Mouse (Mus musculus) liver, embryonic 11.5 days (tissue): Measurements from ENCODE around the gene Ripor2. TPM values are rescaled to one million over a fixed set of nuclear protein-coding genes. Genes with fewer than 3 reads are reported as not detected.

Experiments
- ATAC-seq: fragments of 200-750 bp; cut with Nextera tagmentation; replicated peaks from 2 replicates; pipeline ENCODE4 v1.8.0; 2017; ENCODE audit warnings: moderate number of reproducible peaks, mild to moderate bottlenecking, moderate TSS enrichment, moderate library complexity; ENCODE audit not compliant: low FRiP score
- DNase-seq: peaks from one replicate; pipeline ENCODE4 v3.0.0-alpha.2; 2017; ENCODE audit warnings: low spot score
- H3K27ac ChIP-seq: fragments of 300-500 bp; sonication (generic); 2 replicates; pipeline ENCODE4 v1.5.1; 2014; ENCODE audit warnings: mild to moderate bottlenecking, low read depth, low read length, control low read depth
- H3K27me3 ChIP-seq: fragments of 300-500 bp; sonication (generic); replicated peaks from 2 replicates; pipeline ENCODE4 v1.6.1; 2014; ENCODE audit warnings: low read length, mixed read lengths; ENCODE audit not compliant: control insufficient read depth, insufficient read depth
- H3K36me3 ChIP-seq: fragments of 300-500 bp; sonication (generic); 2 replicates; pipeline ENCODE4 v1.6.1; 2014; ENCODE audit warnings: mild to moderate bottlenecking, low read length, moderate library complexity, mixed read lengths; ENCODE audit not compliant: control insufficient read depth, insufficient read depth
- H3K4me1 ChIP-seq: fragments of 300-500 bp; sonication (generic); replicated peaks from 2 replicates; pipeline ENCODE4 v1.6.1; 2014; ENCODE audit warnings: low read length, mixed read lengths; ENCODE audit not compliant: control insufficient read depth, insufficient read depth
- H3K4me2 ChIP-seq: fragments of 300-500 bp; sonication (generic); 2 replicates; pipeline ENCODE4 v1.6.1; 2014; ENCODE audit warnings: mild to moderate bottlenecking, control low read depth, moderate library complexity
- H3K4me3 ChIP-seq: fragments of 300-500 bp; sonication (generic); 2 replicates; pipeline ENCODE4 v1.5.1; 2014; ENCODE audit warnings: low read depth, low read length, control low read depth
- H3K9ac ChIP-seq: fragments of 300-500 bp; sonication (generic); 2 replicates; pipeline ENCODE4 v1.6.1; 2014; ENCODE audit warnings: low read depth, low read length, control low read depth
- H3K9me3 ChIP-seq: fragments of 300-500 bp; sonication (generic); 2 replicates; pipeline ENCODE4 v1.6.1; 2016; ENCODE audit warnings: low read length, inconsistent platforms, mixed read lengths; ENCODE audit not compliant: control insufficient read depth
- WGBS: fragments of 180-500 bp; shearing (Covaris S2); extraction: QIAGEN DNeasy Blood & Tissue Kit; methylation state at CpG from one replicate; pipeline ENCODE4 v1.1.7; 2014; 5-methylcytosine and 5-hydroxymethylcytosine counted together
- polyA plus RNA-seq: library from polyadenylated mRNA; unstranded; fragments of >200 nt; fragmentation: Nextera tagmentation; extraction: Ambion mirVana; gene quantifications from 2 replicates; pipeline ENCODE4 v1.2.1, GENCODE M21; 2014

Ripor2 gene
- polyA plus RNA-seq, 1 experiment from 2014 or later = 11.4 TPM

DNA sequence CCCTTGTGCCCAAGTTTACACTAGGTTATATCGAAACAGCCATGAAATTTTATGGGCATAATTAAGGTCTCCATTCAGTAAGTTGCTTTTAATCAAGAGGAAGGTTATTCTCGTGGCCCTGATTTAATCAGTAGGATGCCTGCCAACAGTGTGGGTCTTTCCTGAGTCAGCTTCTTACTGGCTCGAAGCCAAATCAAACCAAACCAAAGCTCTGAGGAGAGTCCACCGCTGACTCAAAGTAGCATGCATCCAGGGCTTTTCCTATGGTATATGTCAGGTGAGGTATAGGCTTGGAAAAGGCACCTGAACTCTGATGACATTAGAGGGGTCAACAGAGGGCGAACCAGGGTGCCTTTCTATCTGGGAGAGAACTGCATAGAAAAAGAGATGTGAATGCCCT is 199.9 kb downstream of the Ripor2 start:
- WGBS = 69% methylated on average over 5 of the region's 5 CpGs
- H3K9ac ChIP-seq = no peak overlapping the region
- H3K4me3 ChIP-seq = no peak overlapping the region
- no peak for DNase-seq
- H3K4me1 ChIP-seq = no peaks in the 10 kb centered on the region
- no peaks in the 10 kb centered on the region for H3K9me3 ChIP-seq
- no peaks in the 10 kb centered on the region for H3K27me3 ChIP-seq
- no peak overlapping the region for H3K27ac ChIP-seq
- H3K36me3 ChIP-seq = no peaks in the 10 kb centered on the region
- no peak overlapping the region for H3K4me2 ChIP-seq
- ATAC-seq = no peak

Other genes starting within 250 kb of the Ripor2 start
- gene Armh2, start 159.0 kb downstream of the Ripor2 start, polyA plus RNA-seq = not detected in 2 replicates
- 212 and 218 TPM in 2 replicates for gene Gmnn, start 179.7 kb downstream of the Ripor2 start, polyA plus RNA-seq
- gene BC005537, start 219.5 kb downstream of the Ripor2 start, polyA plus RNA-seq = 18.3 and 18.8 TPM in 2 replicates
- gene Acot13, start 249.4 kb downstream of the Ripor2 start, polyA plus RNA-seq = 88.1 and 95.1 TPM in 2 replicates
- 55.4 and 59.6 TPM in 2 replicates for gene Tdp2, start 249.5 kb downstream of the Ripor2 start, polyA plus RNA-seq